Mouse (Mus musculus) layer of hippocampus, postnatal 25 days (tissue): ENCODE measurements around the gene Lysmd4. TPM values are rescaled to one million over a fixed set of nuclear protein-coding genes. Genes with fewer than 3 reads are reported as not detected.

Experiments used
- DNase-seq, 2 experiments: peaks; one replicate each; pipeline ENCODE4 v3.0.0; 2022; ENCODE audit warnings: mixed read lengths in 2 of 2, low spot score in 1 of 2; ENCODE audit errors: extremely low spot score in 1 of 2
- total RNA-seq, 2 experiments: library from RNA; stranded (reverse); gene quantifications; 2 replicates each; pipeline ENCODE4 v1.2.3; 2021

Lysmd4 gene
- total RNA-seq, 2 experiments from 2014 or later = 32.3 to 37.1 TPM

GRCm38 (mm10) chr7:67313200-67313599 lies 90.9 kb downstream of the Lysmd4 start:
- DNase-seq = no peak

DNA sequence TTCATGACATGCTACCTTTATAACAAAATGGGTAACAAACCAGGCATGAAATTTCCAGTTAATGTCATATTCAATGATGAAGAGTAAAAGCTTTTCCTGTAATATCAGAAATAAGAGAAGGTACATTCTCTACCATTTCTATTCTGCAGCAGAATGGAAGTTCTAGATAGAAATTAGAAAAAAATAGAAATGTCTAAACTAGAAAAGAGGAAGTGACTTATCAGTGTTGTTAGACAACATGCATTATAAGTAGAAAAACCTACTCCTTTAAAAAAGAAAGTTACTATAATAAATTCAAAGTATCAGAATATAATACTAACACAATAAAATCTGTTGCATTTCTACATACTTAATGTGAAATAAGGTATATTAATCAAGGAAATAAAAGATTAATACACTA lies 96.4 kb downstream of the Lysmd4 start:
- DNase-seq = no peak

DNA sequence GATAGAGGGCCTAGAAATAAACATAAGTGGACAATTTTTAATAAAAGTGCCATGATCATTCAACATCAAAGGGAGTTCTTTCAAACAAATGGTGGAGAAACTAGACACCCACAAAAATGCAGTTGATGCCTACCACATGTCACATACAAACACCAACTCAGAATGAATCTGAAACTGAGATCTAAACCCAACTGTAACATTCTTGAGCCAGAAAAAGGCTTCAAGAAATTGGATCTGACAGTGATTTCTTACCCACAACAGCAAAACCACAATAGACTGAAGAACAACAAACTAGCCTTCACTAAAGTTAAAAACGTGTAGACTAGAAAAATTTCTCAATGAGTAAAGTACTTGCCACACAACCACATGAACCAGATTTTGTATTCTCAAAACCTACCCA lies 98.0 kb downstream of the Lysmd4 start:
- DNase-seq = no peak

GRCm38 (mm10) chr7:67342067-67342625 lies 119.8 kb downstream of the Lysmd4 start:
- no peak for DNase-seq

- no peak for DNase-seq
Observed at GRCm38 (mm10) chr7:67344443-67344842, 122.1 kb downstream of the Lysmd4 start.

GRCm38 (mm10) chr7:67352989-67353388 lies 130.6 kb downstream of the Lysmd4 start:
- no peak for DNase-seq

GRCm38 (mm10) chr7:67353667-67354066 lies 131.3 kb downstream of the Lysmd4 start:
- DNase-seq = no peak

GRCm38 (mm10) chr7:67355870-67356269 lies 133.5 kb downstream of the Lysmd4 start:
- no peak for DNase-seq

Other genes starting within 250 kb of the Lysmd4 start
- 100 to 1,000 TPM; 137 to 159 TPM for gene Mef2a, start 150.3 kb downstream of the Lysmd4 start, total RNA-seq